In genomic region chr6:51174443-51175021, GRCm38 (mm10) we compare ENCODE assay signal across 8 mouse cellular contexts.
DNase-seq lines count a peak whose midpoint lies in the region; ATAC-seq lines count a peak whose summit lies in the region.

No protein-coding gene starts in this region.

- peak; percentile 26 for DNase-seq in embryo, embryonic 10 days (ENCODE audit: low spot score)
- no peak for DNase-seq in embryo, embryonic 9.5 days (ENCODE audit: extremely low spot score)
- DNase-seq in lung, postnatal 10 days, result no peak
- peak; percentile 18 for DNase-seq in heart, postnatal 4 days
- peak; percentile 28 for DNase-seq in naive thymus-derived CD4-positive, alpha-beta T cell, adult 2 months (ENCODE audit: low read depth)
- no peak for DNase-seq in testis, postnatal 14 days (ENCODE audit: low spot score)
- DNase-seq in urinary bladder, postnatal 36 days (ENCODE audit: low spot score in 2 of 2), result no peak

- no peak overlapping the region for H3K9ac ChIP-seq in lung, embryonic 15.5 days

- H3K4me3 ChIP-seq in lung, embryonic 15.5 days, result peak overlapping the region; percentile 38; the same call in 1 of the 2 replicates

- peaks cover 27% of the 10 kb centered on the region for H3K4me1 ChIP-seq in lung, embryonic 15.5 days

- H3K9me3 ChIP-seq in lung, embryonic 15.5 days, result no peaks in the 10 kb centered on the region

- no peak for ATAC-seq in lung, embryonic 15.5 days (ENCODE audit: borderline replicate concordance, extremely low read depth, low FRiP score, low TSS enrichment)

- H3K27ac ChIP-seq in lung, embryonic 15.5 days, result no peak overlapping the region

- H3K27me3 ChIP-seq in lung, embryonic 15.5 days, result peaks cover 59% of the 10 kb centered on the region

- no peaks in the 10 kb centered on the region for H3K36me3 ChIP-seq in lung, embryonic 15.5 days

- H3K4me2 ChIP-seq in lung, embryonic 15.5 days, result peak overlapping the region; percentile 71

- 14% methylated on average over 18 of the region's 18 CpGs for WGBS in lung, embryonic 15.5 days

Comparison
In these comparisons a context has a peak if more than half of its experiments do, and no peak if none do; other contexts are left out.
1. DNase-seq: peak in embryo, embryonic 10 days (single experiment), heart, postnatal 4 days (single experiment) and naive thymus-derived CD4-positive, alpha-beta T cell, adult 2 months (single experiment); none in embryo, embryonic 9.5 days (single experiment), lung, postnatal 10 days (single experiment), testis, postnatal 14 days (single experiment) and urinary bladder, postnatal 36 days (0 of 2).